Mouse (Mus musculus) midbrain, embryonic 12.5 days (tissue): Measurements from ENCODE around the gene 9430038I01Rik. TPM values are rescaled to one million over a fixed set of nuclear protein-coding genes. Genes with fewer than 3 reads are reported as not detected.
"Not testable (repeated sequence)": the region's sequence is repeated elsewhere in the genome, so short reads cannot be mapped to it uniquely, and the experiment has no call there.

Experiments used
- ATAC-seq: fragments of 200-750 bp; cut with Nextera tagmentation; 2 replicates; pipeline ENCODE4 v1.8.0; 2017; ENCODE audit warnings: low read depth, moderate TSS enrichment, moderate library complexity; ENCODE audit not compliant: low FRiP score
- H3K27ac ChIP-seq: fragments of 300-500 bp; sonication (generic); replicated peaks from 2 replicates; pipeline ENCODE4 v1.5.1; 2016; ENCODE audit warnings: mild to moderate bottlenecking
- H3K27me3 ChIP-seq: fragments of 300-500 bp; sonication (generic); 2 replicates; pipeline ENCODE4 v1.6.1; 2016; ENCODE audit warnings: mild to moderate bottlenecking
- H3K36me3 ChIP-seq: fragments of 300-500 bp; sonication (generic); 2 replicates; pipeline ENCODE4 v1.6.1; 2016
- H3K4me1 ChIP-seq: fragments of 300-500 bp; sonication (generic); 2 replicates; pipeline ENCODE4 v1.6.1; 2016
- H3K4me2 ChIP-seq: fragments of 300-500 bp; sonication (generic); replicated peaks from 2 replicates; pipeline ENCODE4 v1.6.1; 2016; ENCODE audit warnings: mild to moderate bottlenecking, moderate library complexity
- H3K4me3 ChIP-seq: fragments of 300-500 bp; sonication (generic); 2 replicates; pipeline ENCODE4 v1.5.1; 2016; ENCODE audit warnings: mild to moderate bottlenecking
- H3K9ac ChIP-seq: fragments of 300-500 bp; sonication (generic); replicated peaks from 2 replicates; pipeline ENCODE4 v1.6.1; 2016; ENCODE audit warnings: mild to moderate bottlenecking, moderate library complexity
- H3K9me3 ChIP-seq: fragments of 300-500 bp; sonication (generic); 2 replicates; pipeline ENCODE4 v1.6.1; 2016; ENCODE audit warnings: mild to moderate bottlenecking
- WGBS: fragments of 180-500 bp; shearing (Covaris S2); methylation state at CpG from one replicate; pipeline ENCODE4 v1.1.7; 2016; 5-methylcytosine and 5-hydroxymethylcytosine counted together
- polyA plus RNA-seq: library from polyadenylated mRNA; unstranded; fragments of >200 nt; fragmentation: Nextera tagmentation; extraction: Ambion mirVana; gene quantifications from 2 replicates; pipeline ENCODE4 v1.2.1, GENCODE M21; 2016

The 9430038I01Rik gene
- 13.3 and 15.2 TPM in 2 replicates for polyA plus RNA-seq

- H3K9ac ChIP-seq, result peak within 1 kb of the TSS; percentile 64
- ATAC-seq, result peak; percentile 100
- WGBS, result under 1% methylated on average over 63 of the region's 63 CpGs
Measured at GRCm38 (mm10) chr7:137410337-137411197, at the start of gene 9430038I01Rik. 9430038I01Rik (minus strand) TSS chr7:137410762.

GRCm38 (mm10) chr7:137445321-137445720 is 34.8 kb upstream of the 9430038I01Rik start:
- peaks cover 44% of the 10 kb centered on the region for H3K36me3 ChIP-seq
- ATAC-seq, result no peak
- H3K9me3 ChIP-seq, result no peaks in the 10 kb centered on the region
- no peak overlapping the region for H3K9ac ChIP-seq
- H3K27ac ChIP-seq, result no peak overlapping the region
- H3K27me3 ChIP-seq, result no peaks in the 10 kb centered on the region
- H3K4me2 ChIP-seq, result no peak overlapping the region
- no peak overlapping the region for H3K4me3 ChIP-seq
- H3K4me1 ChIP-seq, result no peaks in the 10 kb centered on the region; the same call in 1 of the 2 replicates
- WGBS, result 94% methylated on average over 12 of the region's 12 CpGs

More at GRCm38 (mm10) chr7:137410337-137411197, at the start of gene 9430038I01Rik:
- Histone ChIP-seq H3K4me1 (peaks cover 9% of the 10 kb centered on the region), H3K36me3 (no peaks in the 10 kb centered on the region), H3K27me3 (no peaks in the 10 kb centered on the region), H3K9me3 (no peaks in the 10 kb centered on the region), H3K4me2 (peak within 1 kb of the TSS; percentile 59), H3K27ac (peak within 1 kb of the TSS; percentile 76), H3K4me3 (peak within 1 kb of the TSS; percentile 71)

- no peaks in the 10 kb centered on the region for H3K27me3 ChIP-seq
- no peak overlapping the region for H3K4me3 ChIP-seq
- H3K9me3 ChIP-seq, result no peaks in the 10 kb centered on the region
- H3K9ac ChIP-seq, result no peak overlapping the region
- H3K4me2 ChIP-seq, result no peak overlapping the region
- peaks cover 25% of the 10 kb centered on the region for H3K36me3 ChIP-seq
- WGBS, result 95% methylated on average over 4 of the region's 4 CpGs
- no peak overlapping the region for H3K27ac ChIP-seq
- ATAC-seq, result no peak
- peaks cover 14% of the 10 kb centered on the region for H3K4me1 ChIP-seq
Measured at GRCm38 (mm10) chr7:137442951-137443350, 32.4 kb upstream of the 9430038I01Rik start.

GRCm38 (mm10) chr7:137438962-137439361 is 28.4 kb upstream of the 9430038I01Rik start:
- Histone ChIP-seq H3K4me3 (peak overlapping the region; percentile 63), H3K9ac (peak overlapping the region; percentile 81), H3K4me2 (peak overlapping the region; percentile 76), H3K4me1 (peaks cover 14% of the 10 kb centered on the region)
- 88% methylated on average over 7 of the region's 7 CpGs for WGBS
- ATAC-seq, H3K27me3 ChIP-seq, H3K27ac ChIP-seq, H3K9me3 ChIP-seq, H3K36me3 ChIP-seq: not testable (repeated sequence)

- Histone ChIP-seq H3K4me3 (peak overlapping the region; percentile 63), H3K27me3 (no peaks in the 10 kb centered on the region), H3K4me2 (peak overlapping the region; percentile 76), H3K9ac (peak overlapping the region; percentile 81), H3K36me3 (no peaks in the 10 kb centered on the region), H3K9me3 (no peaks in the 10 kb centered on the region), H3K4me1 (peaks cover 14% of the 10 kb centered on the region), H3K27ac (peak overlapping the region; percentile 79)
- peak; percentile 63 for ATAC-seq
- 4% methylated on average over 7 of the region's 7 CpGs for WGBS
Measured at GRCm38 (mm10) chr7:137438179-137438550, 27.6 kb upstream of the 9430038I01Rik start.

- Histone ChIP-seq H3K9me3 (no peaks in the 10 kb centered on the region), H3K4me2 (peak within 1 kb of the TSS; percentile 76), H3K9ac (peak within 1 kb of the TSS; percentile 81), H3K4me3 (peak within 1 kb of the TSS; percentile 63), H3K27me3 (no peaks in the 10 kb centered on the region), H3K27ac (peak within 1 kb of the TSS; percentile 79), H3K4me1 (peaks cover 14% of the 10 kb centered on the region), H3K36me3 (no peaks in the 10 kb centered on the region)
- peak; percentile 95 for ATAC-seq
- WGBS, result 1% methylated on average over 68 of the region's 69 CpGs
Measured at GRCm38 (mm10) chr7:137437440-137438178, 27.0 kb upstream of the 9430038I01Rik start, which contains the start of gene Glrx3. Glrx3 (plus strand) TSS chr7:137437614.

GRCm38 (mm10) chr7:137436901-137437300 is 26.3 kb upstream of the 9430038I01Rik start:
- 75% methylated on average over 6 of the region's 6 CpGs for WGBS
- H3K4me1 ChIP-seq, result peaks cover 19% of the 10 kb centered on the region
- no peaks in the 10 kb centered on the region for H3K27me3 ChIP-seq
- no peaks in the 10 kb centered on the region for H3K36me3 ChIP-seq
- ATAC-seq, result no peak
- no peak overlapping the region for H3K9ac ChIP-seq
- peak overlapping the region; percentile 79 for H3K27ac ChIP-seq
- H3K4me3 ChIP-seq, result peak overlapping the region; percentile 63; the same call in 1 of the 2 replicates
- H3K4me2 ChIP-seq, result peak overlapping the region; percentile 76
- H3K9me3 ChIP-seq, result no peaks in the 10 kb centered on the region

- no peak overlapping the region for H3K4me3 ChIP-seq
- no peaks in the 10 kb centered on the region for H3K27me3 ChIP-seq
- H3K4me1 ChIP-seq, result peaks cover 12% of the 10 kb centered on the region
- no peaks in the 10 kb centered on the region for H3K9me3 ChIP-seq
- WGBS, result 48% methylated on average over 13 of the region's 13 CpGs
- no peak overlapping the region for H3K27ac ChIP-seq
- H3K36me3 ChIP-seq, result no peaks in the 10 kb centered on the region
- ATAC-seq, result 0 out of 2 replicates have a peak, but pooled peaks have one; percentile 44
- H3K4me2 ChIP-seq, result no peak overlapping the region
- no peak overlapping the region for H3K9ac ChIP-seq
Measured at GRCm38 (mm10) chr7:137431769-137432603, 21.4 kb upstream of the 9430038I01Rik start.

- no peak for ATAC-seq
- H3K4me2 ChIP-seq, result no peak overlapping the region
- H3K9me3 ChIP-seq, result no peaks in the 10 kb centered on the region
- peaks cover 5% of the 10 kb centered on the region; the same call in 1 of the 2 replicates for H3K4me1 ChIP-seq
- H3K9ac ChIP-seq, result no peak overlapping the region
- WGBS, result 68% methylated on average over 4 of the region's 4 CpGs
- no peak overlapping the region for H3K27ac ChIP-seq
- H3K36me3 ChIP-seq, result no peaks in the 10 kb centered on the region
- H3K4me3 ChIP-seq, result no peak overlapping the region
- H3K27me3 ChIP-seq, result no peaks in the 10 kb centered on the region
Measured at GRCm38 (mm10) chr7:137426693-137427092, 16.1 kb upstream of the 9430038I01Rik start.

GRCm38 (mm10) chr7:137421236-137421635 is 10.7 kb upstream of the 9430038I01Rik start:
- Histone ChIP-seq H3K9me3 (no peaks in the 10 kb centered on the region), H3K36me3 (no peaks in the 10 kb centered on the region), H3K4me3 (no peak overlapping the region), H3K4me2 (no peak overlapping the region), H3K27me3 (no peaks in the 10 kb centered on the region), H3K4me1 (no peaks in the 10 kb centered on the region), H3K9ac (no peak overlapping the region), H3K27ac (no peak overlapping the region)
- ATAC-seq, result no peak
- WGBS, result 92% methylated on average over 4 of the region's 4 CpGs

GRCm38 (mm10) chr7:137420550-137420949 is 10.0 kb upstream of the 9430038I01Rik start:
- WGBS, result 91% methylated on average over 2 of the region's 2 CpGs
- Histone ChIP-seq H3K4me3 (no peak overlapping the region), H3K4me2 (no peak overlapping the region), H3K27ac (no peak overlapping the region), H3K27me3 (no peaks in the 10 kb centered on the region), H3K36me3 (no peaks in the 10 kb centered on the region), H3K9me3 (no peaks in the 10 kb centered on the region), H3K9ac (no peak overlapping the region), H3K4me1 (no peaks in the 10 kb centered on the region)
- no peak for ATAC-seq
